Mouse (Mus musculus) spleen, postnatal 4 days (tissue): ENCODE measurements around the gene Ogfrl1.

Experiments
- DNase-seq, 2 experiments: peaks; one replicate each; pipeline ENCODE4 v3.0.0; 2022; ENCODE audit warnings: low spot score in 2 of 2

Ogfrl1 gene

DNA sequence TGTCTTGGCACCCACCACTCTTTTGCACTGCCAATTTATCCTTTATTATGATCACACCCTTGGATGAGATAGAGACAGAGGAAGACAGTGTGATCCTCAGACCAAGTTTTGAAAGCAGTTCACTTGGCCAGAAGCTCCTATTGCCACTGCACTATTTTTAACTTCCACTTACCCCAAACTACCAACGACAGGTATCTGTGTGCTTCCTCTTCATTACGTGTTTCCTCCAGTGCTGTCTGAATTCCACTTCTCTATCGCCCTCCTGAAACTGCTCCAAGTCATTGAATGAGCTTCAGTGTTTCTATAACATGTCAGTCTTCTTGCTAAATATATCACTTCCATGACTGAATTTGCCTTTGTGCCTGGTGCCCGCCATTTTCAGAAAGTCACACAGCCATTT, at the start of gene Ogfrl1:
Gene Ogfrl1, minus strand, starts transcription at position 150 of the 400 bp plus-strand sequence.
- DNase-seq, result peak in 1 of 2 experiments; percentile 52

DNA sequence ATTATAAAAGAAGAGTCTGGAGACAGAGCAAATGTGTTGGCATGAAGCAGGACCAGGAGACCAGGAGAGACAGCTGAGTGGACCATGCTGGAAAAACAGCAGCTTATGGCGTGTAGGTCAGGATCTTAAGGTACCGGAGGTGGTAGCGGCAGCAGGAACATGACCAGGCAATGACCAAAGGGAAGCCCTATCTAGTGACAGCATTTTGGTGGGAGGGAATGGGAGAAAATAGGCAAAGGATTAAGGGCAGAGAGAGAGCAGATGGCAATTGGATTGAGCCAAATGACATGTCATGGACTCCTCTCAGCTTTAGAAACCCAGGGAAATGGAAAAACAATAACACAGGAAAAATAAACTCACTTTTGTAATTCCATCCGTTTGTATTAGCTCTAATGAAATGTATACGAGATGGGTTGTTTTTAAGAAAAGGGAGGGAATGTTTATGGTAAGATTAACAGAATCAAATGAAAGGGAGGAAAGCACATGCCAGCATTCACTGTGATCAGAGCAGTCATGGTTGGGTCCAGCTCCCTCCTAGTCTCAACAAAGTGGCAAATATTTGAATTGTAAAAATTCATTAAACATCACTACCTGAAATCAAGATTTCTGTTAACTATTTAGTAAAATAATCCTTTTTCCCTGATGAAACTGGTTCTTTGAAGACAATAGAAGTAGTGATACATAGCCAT, 48.3 kb upstream of the Ogfrl1 start:
- DNase-seq, result no peak

DNA sequence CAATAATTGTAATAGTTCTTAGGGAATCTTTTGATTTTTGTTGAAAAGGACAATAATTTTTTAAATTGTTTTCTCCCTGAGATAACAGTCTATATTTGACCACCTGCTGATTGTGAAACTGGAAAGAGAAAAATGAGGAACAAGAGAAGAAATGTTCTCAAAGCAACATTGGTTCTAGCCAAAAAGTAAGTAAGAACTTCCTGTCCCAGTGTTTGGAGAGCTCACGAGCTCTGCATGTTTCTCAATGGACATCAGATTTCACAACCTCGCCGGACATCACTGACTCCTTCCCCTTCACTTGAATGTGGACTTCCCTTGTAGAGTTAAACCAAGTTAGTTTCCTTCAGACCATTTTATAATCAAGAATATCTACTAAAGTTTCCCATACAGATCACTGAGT, 36.0 kb upstream of the Ogfrl1 start:
- DNase-seq, result peak in 1 of 2 experiments; percentile 19

DNA sequence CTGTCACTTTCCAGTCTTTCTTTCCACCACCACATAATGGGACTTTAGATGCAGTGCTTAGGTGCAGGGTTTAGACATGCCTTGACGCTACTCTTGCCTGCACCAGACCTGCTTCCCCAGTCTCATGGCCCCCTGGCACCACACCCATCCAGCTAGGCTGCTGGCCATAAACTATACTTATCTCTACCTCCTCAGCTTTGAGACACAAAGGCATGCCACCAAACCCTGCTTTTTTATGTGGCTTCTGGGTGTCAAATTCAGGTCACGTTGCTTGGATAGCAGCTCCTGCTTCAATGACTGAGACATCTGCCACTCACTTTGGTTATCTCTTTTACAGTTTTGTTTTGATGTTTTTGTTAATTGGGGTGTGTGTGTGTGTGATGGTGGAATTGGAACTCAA, 28.9 kb upstream of the Ogfrl1 start:
- peak in 1 of 2 experiments; percentile 18 for DNase-seq

DNA sequence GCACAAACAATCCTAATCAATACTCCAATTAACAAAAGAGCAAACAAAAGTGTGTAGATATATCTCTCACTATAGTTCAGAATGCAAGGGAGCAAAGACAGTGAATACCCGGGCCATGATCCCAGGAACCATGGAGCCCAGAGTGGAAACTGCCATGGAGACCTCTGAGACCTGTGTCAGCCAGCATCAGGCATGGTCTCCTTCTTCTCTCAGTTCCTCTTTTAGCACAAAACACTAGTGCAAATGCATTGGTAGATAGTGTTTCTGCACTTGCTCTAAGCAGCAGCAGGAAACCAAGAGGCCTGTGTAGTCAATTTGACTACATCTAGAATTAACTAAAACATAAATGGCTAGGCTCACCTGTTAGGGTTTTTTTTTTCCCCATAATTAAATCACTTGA, 21.4 kb upstream of the Ogfrl1 start:
- DNase-seq, result no peak

GRCm38 (mm10) chr1:23418059-23418458, 20.5 kb upstream of the Ogfrl1 start:
- no peak for DNase-seq

DNA sequence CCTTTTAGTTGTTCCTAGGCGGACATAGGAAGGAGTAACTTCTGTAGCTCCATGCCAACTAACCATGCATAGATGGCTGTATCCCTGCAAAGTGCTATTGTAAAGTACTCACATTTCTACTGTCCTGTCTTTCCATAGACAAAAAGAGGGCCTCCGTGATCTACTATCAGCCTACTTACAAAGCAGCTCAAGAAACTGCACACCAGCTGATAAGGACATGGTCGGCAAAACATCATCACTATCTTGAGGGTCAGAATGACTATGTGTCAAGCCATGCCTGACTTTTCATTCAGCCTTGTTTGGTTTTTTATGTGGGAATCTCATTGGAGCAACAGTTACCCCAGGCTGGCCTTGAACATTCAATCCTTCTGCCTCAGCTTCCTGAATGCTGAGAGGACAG, 20.0 kb upstream of the Ogfrl1 start:
- no peak for DNase-seq

GRCm38 (mm10) chr1:23411533-23411932, 14.0 kb upstream of the Ogfrl1 start:
- no peak for DNase-seq

GRCm38 (mm10) chr1:23409960-23410359, 12.4 kb upstream of the Ogfrl1 start:
- DNase-seq, result no peak

DNA sequence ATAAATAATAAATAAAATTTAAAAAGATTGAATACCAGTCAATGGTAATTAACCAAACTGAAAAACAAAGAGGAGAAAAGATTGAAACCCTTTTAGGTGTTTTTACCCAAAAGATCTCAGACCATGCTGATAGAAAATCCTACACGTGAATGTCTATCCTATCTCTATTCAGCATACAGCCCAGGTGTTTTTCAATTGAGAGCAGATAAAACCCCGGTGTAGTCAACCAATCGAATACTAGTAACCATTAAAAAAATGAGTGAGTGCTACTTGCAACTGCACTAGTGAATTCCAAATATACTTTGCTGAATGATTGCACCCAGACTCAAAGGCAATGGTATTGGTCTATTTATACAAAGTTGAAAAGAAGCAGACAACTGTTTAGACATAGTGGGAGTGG, 4.8 kb upstream of the Ogfrl1 start:
- no peak for DNase-seq

DNA sequence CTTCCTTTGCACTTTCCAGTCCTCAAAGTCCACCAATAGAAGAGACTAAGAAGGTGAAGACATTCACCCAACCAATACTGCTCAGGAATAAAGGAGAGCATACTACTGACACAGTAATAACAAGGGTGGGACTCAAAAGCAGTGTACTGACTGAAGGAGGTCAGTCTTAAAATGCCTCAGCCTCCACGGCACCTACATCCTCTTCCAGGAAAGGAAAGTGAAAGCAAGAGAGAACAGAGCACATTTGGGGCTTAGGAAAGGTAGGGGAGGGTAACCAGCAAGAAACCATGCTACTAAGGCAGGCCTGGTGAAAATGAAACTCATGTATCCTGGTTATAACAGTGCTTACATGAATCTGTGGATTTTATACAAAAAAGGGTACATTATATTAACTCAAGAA, 2.0 kb upstream of the Ogfrl1 start:
- peak in 1 of 2 experiments; percentile 45 for DNase-seq

DNA sequence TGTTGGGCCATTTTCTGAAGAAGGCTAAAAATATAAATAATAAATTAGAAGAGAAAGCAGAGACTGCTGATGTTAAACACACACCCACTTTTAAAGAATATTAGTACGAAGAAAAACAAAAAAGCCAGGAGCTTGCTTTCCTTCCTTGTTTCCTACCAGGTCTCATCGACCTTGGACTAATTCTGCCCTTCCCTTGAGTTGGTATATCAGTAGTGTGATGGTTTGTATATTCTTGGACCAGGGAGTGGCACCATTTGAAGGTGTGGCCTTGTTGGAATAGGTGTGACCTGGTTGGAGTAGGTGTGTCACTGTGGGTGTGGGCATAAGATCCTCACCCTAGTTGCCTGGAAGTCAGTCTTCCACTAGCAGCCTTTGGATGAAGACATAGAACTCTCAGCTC, 3.2 kb downstream of the Ogfrl1 start:
- DNase-seq, result peak in 1 of 2 experiments; percentile 13

DNA sequence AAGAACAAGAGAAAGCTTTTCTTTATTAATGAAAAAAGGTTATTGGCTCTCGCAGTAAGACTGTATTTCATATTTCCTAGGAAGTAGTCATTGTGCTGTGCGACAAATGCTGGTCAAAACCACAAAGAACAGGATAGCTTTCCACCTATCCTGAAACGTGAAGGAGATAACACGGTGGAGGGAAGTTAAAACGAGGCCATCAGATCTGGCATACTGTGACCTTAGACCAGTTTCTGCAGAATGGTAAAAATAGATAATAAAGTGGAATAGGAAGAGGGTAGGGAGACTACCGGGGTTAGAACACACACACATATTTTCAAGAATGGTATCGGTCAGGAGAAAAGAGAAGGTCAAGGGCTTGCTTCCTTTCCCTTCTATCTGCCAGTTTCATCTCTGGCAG, 5.8 kb downstream of the Ogfrl1 start:
- DNase-seq, result no peak

DNA sequence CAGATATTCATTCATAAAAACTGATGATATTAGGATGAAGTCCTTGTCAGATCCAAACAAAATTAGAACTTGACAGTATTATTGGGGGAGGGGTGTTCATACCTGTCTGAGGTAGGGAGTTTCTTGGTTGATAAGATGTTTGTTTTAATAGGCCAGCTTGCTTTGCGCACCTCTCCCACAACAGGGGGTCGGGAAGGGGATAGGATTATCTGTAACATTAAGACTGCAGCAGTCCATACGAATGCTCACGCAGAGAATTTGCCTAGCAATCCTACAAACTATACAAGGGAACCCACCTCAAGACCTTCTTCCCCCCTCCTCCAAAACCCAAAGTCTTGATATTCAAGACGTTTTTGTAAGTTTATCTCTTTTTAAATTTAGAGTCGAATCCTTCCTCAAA, 13.2 kb downstream of the Ogfrl1 start:
- DNase-seq, result no peak

DNA sequence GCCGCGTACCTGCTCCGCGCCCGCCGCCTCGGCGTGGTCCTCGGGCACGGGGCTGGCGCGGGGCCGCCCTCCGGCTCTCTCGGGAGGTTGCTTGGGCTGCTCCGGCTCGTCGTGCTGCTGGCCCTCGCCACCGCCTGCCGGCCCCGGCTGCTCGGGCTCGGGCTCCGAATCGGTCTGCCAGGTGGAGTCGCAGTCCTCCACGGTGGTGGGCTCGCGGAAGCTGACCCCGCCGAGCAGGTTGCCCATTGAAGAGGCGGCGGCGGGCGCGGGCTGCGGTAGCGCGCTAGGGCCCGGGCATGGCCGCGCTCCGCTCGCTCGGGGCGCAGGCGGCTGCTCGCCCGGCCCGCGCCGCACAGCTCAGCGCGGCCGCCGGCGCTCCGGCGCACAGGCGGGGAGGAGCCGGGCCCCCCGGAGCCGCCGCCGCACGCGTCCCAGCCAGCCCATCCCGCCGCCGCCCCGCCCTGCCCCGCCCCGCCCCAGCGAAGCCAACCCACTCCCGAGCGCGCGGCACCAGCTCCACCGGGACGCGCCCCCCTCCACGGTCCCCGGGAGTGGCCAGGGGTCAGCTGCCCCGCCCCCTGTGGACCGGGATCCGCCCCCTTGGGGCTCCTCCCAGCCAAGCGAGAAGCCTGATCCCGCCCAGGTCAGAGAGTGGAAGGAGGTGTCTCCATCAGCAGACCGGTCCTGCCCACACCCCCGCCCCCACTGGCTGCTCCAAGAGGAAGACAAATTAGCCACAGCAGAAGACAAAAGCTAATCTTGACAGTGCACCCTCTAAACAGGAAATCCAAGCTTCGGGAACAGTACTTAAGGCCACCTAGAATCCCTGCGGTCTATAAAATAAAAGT, 14.5 kb downstream of the Ogfrl1 start:
- peak; percentile 96 to 97 for DNase-seq

DNA sequence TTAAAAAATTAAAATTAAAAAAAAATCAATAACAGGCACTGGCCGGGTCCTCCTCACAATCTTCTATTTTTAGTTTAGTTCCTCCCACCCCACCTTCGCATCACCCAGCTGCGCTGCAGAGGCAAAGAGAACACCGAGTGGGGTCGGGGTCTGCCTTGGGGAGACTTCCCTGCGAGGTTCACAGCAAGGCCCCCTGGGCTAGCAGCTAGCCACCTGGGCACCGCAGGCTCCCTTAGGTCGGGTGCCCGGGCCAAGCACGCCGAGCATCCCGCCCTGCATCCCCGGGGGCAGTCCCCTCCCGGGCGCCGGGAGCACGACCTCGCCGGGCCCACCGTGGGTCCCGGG, 15.1 kb downstream of the Ogfrl1 start:
- DNase-seq, result no peak

- no peak for DNase-seq
These were observed 15.5 kb downstream of the Ogfrl1 start for GRCm38 (mm10) chr1:23382037-23382436.

GRCm38 (mm10) chr1:23379911-23380740, 17.4 kb downstream of the Ogfrl1 start:
- DNase-seq, result peak in 1 of 2 experiments; percentile 24

DNA sequence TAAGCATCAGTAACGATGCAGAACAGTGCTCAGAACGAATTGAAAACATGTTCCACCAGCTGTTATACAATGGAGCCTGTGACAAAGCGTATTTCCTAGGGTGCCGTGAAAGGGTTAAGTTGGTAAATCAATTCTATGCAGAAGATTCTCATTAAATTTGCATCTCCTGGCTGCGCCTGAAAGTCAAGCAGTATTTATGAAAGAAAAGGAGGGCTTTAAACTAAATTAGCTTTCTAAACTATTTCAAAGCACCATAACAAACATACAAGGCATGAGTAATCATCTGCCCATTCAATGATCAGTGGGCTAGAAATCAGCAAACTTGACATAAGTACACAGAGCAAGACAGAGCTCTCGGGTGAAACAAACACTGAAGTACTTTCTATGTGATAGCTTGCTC, 18.3 kb downstream of the Ogfrl1 start:
- no peak for DNase-seq

DNA sequence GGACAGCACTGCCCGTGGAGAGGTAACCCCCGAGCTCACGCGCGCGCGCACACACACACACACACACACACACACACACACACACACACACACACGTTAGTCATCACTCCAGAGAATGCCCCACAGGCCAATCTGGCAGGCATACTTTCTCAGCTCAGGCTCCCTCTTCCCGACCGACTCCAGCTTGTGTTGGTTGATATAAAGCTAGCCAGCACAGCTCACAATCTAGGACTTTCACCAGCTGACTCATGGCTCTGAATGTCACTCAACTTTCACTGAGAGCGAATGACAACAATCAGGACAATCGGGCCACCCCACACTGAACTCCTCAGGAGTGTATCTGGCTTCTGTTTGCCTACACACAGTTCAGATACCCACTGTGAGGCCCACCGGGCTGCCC, 20.0 kb downstream of the Ogfrl1 start:
- DNase-seq, result no peak

DNA sequence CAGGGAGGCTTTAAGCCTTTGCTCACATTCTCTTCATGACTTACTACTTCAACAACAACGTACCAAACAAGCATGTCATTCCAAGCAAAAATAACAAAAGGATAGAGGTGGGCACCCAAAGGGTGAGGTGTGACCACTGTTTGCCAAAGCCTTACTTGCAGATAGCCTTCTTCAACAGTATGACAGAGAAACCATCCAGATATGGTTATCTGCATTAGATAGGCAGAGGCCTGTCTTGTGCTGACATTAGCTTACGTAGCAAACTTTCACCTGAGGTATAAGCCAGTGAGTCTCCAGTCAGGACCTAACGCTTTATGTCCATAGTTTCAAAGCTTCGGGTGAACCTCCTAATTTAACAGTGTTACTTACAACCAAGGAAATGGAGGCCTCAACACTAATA, 23.4 kb downstream of the Ogfrl1 start:
- DNase-seq, result no peak

DNA sequence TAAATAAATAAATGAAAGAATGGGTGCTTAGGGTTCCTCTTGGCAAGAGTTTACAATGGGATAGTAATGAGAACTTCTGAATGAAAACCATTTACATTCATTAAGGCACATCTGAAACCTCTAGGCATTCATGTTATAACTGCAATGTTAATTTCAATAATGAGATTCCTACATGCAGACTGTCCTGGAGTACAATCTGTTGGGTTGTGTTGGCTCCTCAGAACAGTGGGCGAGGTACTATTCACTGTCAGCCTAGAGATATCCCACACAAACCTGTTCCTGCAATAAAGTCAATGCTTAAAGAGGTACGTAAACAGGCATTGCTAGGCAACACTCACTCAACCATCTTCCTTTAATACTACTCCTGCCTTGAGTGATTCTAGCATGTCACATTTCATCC, 32.0 kb downstream of the Ogfrl1 start:
- no peak for DNase-seq
